Mouse (Mus musculus): ENCODE data around the gene Hs2st1. TPM values are rescaled to one million over a fixed set of nuclear protein-coding genes. Genes with fewer than 3 reads are reported as not detected.

The Hs2st1 gene
- polyA plus RNA-seq, 1 experiment from 2014 or later: 7.3 TPM

DNA sequence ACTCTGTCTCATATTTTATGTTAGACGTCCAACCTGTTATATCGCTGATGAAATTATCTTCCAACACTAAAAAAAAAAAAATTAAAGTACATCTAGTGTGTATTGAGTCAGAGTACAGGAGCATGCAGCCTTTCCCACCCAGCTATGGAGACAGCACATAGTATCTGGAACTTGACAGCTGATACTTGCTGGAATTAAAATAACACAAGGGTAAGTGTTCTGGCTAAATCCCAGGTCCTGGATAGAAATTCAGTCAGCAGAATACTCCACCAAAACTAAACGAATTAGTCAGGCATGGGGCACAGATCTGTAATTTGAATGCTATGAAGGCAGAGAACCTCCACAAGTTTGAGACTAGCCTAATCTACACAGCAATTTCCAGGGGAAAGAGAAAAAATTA lies 30.9 kb downstream of the Hs2st1 start:
- Histone ChIP-seq H3K27me3 (ENCODE audit: control insufficient read depth, insufficient read depth, low read length) (no peaks in the 10 kb centered on the region), H3K27ac (ENCODE audit: low read depth, low read length) (no peak overlapping the region), H3K36me3 (ENCODE audit: control insufficient read depth, insufficient read depth, low read length) (no peaks in the 10 kb centered on the region), H3K4me2 (no peak overlapping the region), H3K4me1 (ENCODE audit: control insufficient read depth, insufficient read depth, low read length) (peaks cover 5% of the 10 kb centered on the region), H3K9ac (ENCODE audit: low read depth, low read length) (no peak overlapping the region), H3K4me3 (ENCODE audit: low read depth, low read length) (no peak overlapping the region), H3K9me3 (replicated peaks; ENCODE audit: control insufficient read depth, low read length) (no peaks in the 10 kb centered on the region)
- 67% methylated on average over 3 of the region's 3 CpGs for WGBS (ENCODE audit: insufficient replicate concordance)
- no peak for ATAC-seq (replicated peaks; ENCODE audit: insufficient number of reproducible peaks, low FRiP score, low TSS enrichment)

DNA sequence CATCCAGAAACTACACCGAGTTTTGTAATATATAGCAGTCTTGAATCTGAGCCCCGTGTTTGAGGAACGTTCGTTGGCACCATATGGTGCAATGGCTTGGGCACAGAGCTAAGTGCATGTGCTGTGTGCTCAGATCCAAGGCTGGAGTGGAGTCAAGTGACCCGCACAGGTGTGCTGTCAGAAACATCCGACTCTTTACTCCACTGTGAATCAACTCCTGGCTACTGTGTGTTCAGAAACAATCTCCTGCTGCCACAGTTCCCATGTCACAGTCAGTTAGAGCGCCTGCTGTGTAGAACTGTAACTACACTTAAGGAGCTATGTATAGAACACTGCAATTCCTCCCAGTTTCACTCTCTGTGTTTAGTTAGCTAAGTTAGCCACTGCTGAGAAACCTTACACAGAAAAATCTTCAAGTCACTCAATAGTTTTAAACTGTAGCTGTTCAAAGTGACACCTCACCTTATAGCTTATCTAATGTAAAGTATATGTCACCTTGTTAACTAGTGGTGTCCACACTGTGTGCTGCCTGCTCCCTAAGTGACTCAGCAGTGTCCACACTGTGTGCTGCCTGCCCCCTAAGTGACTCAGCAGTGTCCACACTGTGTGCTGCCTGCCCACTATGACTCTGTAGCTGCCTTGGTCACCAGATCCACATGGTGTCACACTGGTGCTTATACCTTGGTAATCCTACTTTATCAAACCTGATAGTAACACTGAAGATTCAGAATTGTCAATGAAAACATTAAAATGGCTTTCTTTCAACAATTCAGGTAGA lies 32.7 kb downstream of the Hs2st1 start:
- Histone ChIP-seq H3K9me3 (replicated peaks; ENCODE audit: control insufficient read depth, low read length) (no peaks in the 10 kb centered on the region), H3K27ac (ENCODE audit: low read depth, low read length) (no peak overlapping the region), H3K9ac (ENCODE audit: low read depth, low read length) (no peak overlapping the region), H3K4me2 (no peak overlapping the region), H3K36me3 (ENCODE audit: control insufficient read depth, insufficient read depth, low read length) (no peaks in the 10 kb centered on the region), H3K4me3 (ENCODE audit: low read depth, low read length) (no peak overlapping the region), H3K4me1 (ENCODE audit: control insufficient read depth, insufficient read depth, low read length) (peaks cover 5% of the 10 kb centered on the region), H3K27me3 (ENCODE audit: control insufficient read depth, insufficient read depth, low read length) (no peaks in the 10 kb centered on the region)
- 71% methylated on average over 7 of the region's 7 CpGs for WGBS (ENCODE audit: insufficient replicate concordance)
- no peak for ATAC-seq (replicated peaks; ENCODE audit: insufficient number of reproducible peaks, low FRiP score, low TSS enrichment)

DNA sequence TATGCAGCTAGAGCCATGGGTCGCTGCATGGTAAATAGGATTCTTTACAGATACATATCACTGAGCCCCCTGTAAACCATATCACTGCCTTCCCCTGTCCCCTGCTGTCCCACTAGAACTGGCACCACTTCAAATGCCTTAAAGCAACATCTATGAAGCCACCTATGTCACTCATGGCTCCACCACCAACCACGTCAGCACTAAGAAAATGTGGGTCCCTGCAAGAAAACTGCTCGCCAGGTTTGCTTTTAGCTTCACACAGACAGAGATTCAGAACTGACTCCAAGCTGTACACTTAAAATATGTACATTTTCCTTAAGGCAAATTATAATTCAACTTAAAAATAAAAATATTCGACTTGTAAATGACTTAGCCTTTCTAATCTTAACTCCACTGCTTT lies 34.9 kb downstream of the Hs2st1 start:
- no peak for ATAC-seq (replicated peaks; ENCODE audit: insufficient number of reproducible peaks, low FRiP score, low TSS enrichment)
- Histone ChIP-seq H3K4me3 (ENCODE audit: low read depth, low read length) (no peak overlapping the region), H3K36me3 (ENCODE audit: control insufficient read depth, insufficient read depth, low read length) (no peaks in the 10 kb centered on the region), H3K9ac (ENCODE audit: low read depth, low read length) (no peak overlapping the region), H3K4me1 (ENCODE audit: control insufficient read depth, insufficient read depth, low read length) (peaks cover 5% of the 10 kb centered on the region; the same call in 1 of the 2 replicates), H3K27me3 (ENCODE audit: control insufficient read depth, insufficient read depth, low read length) (no peaks in the 10 kb centered on the region), H3K4me2 (no peak overlapping the region), H3K9me3 (replicated peaks; ENCODE audit: control insufficient read depth, low read length) (no peaks in the 10 kb centered on the region), H3K27ac (ENCODE audit: low read depth, low read length) (no peak overlapping the region)
- WGBS (ENCODE audit: insufficient replicate concordance): 87% methylated on average over 4 of the region's 4 CpGs

GRCm38 (mm10) chr3:144531023-144531422 lies 39.0 kb downstream of the Hs2st1 start:
- no peaks in the 10 kb centered on the region for H3K9me3 ChIP-seq (replicated peaks; ENCODE audit: control insufficient read depth, low read length)
- H3K27ac ChIP-seq (ENCODE audit: low read depth, low read length): no peak overlapping the region
- no peaks in the 10 kb centered on the region for H3K36me3 ChIP-seq (ENCODE audit: control insufficient read depth, insufficient read depth, low read length)
- H3K4me3 ChIP-seq (ENCODE audit: low read depth, low read length): no peak overlapping the region
- no peak overlapping the region for H3K9ac ChIP-seq (ENCODE audit: low read depth, low read length)
- H3K4me1 ChIP-seq (ENCODE audit: control insufficient read depth, insufficient read depth, low read length): no peaks in the 10 kb centered on the region
- 48% methylated on average over 5 of the region's 5 CpGs for WGBS (ENCODE audit: insufficient replicate concordance)
- no peaks in the 10 kb centered on the region for H3K27me3 ChIP-seq (ENCODE audit: control insufficient read depth, insufficient read depth, low read length)
- no peak overlapping the region for H3K4me2 ChIP-seq
- no peak for ATAC-seq (replicated peaks; ENCODE audit: insufficient number of reproducible peaks, low FRiP score, low TSS enrichment)

DNA sequence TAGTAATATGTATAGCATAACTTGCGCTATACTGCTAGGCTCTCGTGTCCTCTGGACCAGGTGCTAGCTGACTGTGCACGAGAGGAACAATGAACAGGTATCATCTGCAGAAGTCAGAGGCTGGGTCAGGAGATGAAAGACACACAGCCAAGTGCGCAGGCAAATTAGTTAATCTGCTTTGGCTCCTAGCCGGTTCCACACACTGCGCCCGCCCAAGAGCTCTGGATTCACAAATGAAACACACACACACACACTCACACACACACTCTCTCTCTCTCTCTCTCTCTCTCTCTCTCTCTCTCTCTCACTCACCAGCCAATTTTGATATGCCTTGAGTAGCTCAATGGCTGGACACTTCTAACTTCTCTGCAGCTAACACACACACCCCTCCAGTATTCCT lies 42.1 kb downstream of the Hs2st1 start:
- Histone ChIP-seq H3K9ac (ENCODE audit: low read depth, low read length) (no peak overlapping the region), H3K36me3 (ENCODE audit: control insufficient read depth, insufficient read depth, low read length) (no peaks in the 10 kb centered on the region), H3K27me3 (ENCODE audit: control insufficient read depth, insufficient read depth, low read length) (no peaks in the 10 kb centered on the region), H3K9me3 (replicated peaks; ENCODE audit: control insufficient read depth, low read length) (no peaks in the 10 kb centered on the region), H3K4me1 (ENCODE audit: control insufficient read depth, insufficient read depth, low read length) (no peaks in the 10 kb centered on the region), H3K4me3 (ENCODE audit: low read depth, low read length) (no peak overlapping the region), H3K27ac (ENCODE audit: low read depth, low read length) (no peak overlapping the region), H3K4me2 (no peak overlapping the region)
- no peak for ATAC-seq (replicated peaks; ENCODE audit: insufficient number of reproducible peaks, low FRiP score, low TSS enrichment)
- WGBS (ENCODE audit: insufficient replicate concordance): 92% methylated on average over 7 of the region's 7 CpGs

GRCm38 (mm10) chr3:144519581-144520272 lies 50.3 kb downstream of the Hs2st1 start:
- no peak overlapping the region for H3K9ac ChIP-seq (ENCODE audit: low read depth, low read length)
- H3K4me3 ChIP-seq (ENCODE audit: low read depth, low read length): no peak overlapping the region
- WGBS (ENCODE audit: insufficient replicate concordance): 66% methylated on average over 10 of the region's 10 CpGs
- no peak for ATAC-seq (replicated peaks; ENCODE audit: insufficient number of reproducible peaks, low FRiP score, low TSS enrichment)
- no peak overlapping the region for H3K27ac ChIP-seq (ENCODE audit: low read depth, low read length)
- no peak overlapping the region for H3K4me2 ChIP-seq
- H3K9me3 ChIP-seq (replicated peaks; ENCODE audit: control insufficient read depth, low read length): no peaks in the 10 kb centered on the region
- H3K36me3 ChIP-seq (ENCODE audit: control insufficient read depth, insufficient read depth, low read length): no peaks in the 10 kb centered on the region
- H3K27me3 ChIP-seq (ENCODE audit: control insufficient read depth, insufficient read depth, low read length): no peaks in the 10 kb centered on the region
- 0 out of 2 replicates have a peak, but pooled peaks cover 2% of the 10 kb centered on the region for H3K4me1 ChIP-seq (ENCODE audit: control insufficient read depth, insufficient read depth, low read length)

DNA sequence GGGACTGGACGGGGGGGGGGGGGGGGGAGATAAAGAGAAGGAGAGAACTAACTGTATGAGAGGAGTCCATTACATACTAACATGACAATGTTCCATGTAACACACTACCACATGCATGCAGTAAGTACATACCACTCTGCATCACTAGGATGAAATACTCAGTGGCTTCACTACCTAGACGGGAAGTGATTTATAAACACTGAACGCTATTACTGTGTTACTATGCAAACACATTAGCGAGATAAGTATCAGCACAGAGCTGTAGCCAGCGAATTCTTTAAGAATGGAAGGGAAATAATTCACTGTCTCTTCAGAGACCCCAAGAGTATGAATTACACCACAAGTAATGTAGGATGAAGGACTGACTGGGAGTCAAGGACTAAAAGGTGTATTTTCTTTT lies 51.1 kb downstream of the Hs2st1 start:
- no peak for ATAC-seq (replicated peaks; ENCODE audit: insufficient number of reproducible peaks, low FRiP score, low TSS enrichment)
- H3K4me1 ChIP-seq (ENCODE audit: control insufficient read depth, insufficient read depth, low read length): 0 out of 2 replicates have a peak, but pooled peaks cover 2% of the 10 kb centered on the region
- WGBS (ENCODE audit: insufficient replicate concordance): 57% methylated on average over 5 of the region's 5 CpGs
- H3K4me2 ChIP-seq: no peak overlapping the region
- no peaks in the 10 kb centered on the region for H3K36me3 ChIP-seq (ENCODE audit: control insufficient read depth, insufficient read depth, low read length)
- H3K9me3 ChIP-seq (replicated peaks; ENCODE audit: control insufficient read depth, low read length): no peaks in the 10 kb centered on the region
- no peak overlapping the region for H3K27ac ChIP-seq (ENCODE audit: low read depth, low read length)
- no peaks in the 10 kb centered on the region for H3K27me3 ChIP-seq (ENCODE audit: control insufficient read depth, insufficient read depth, low read length)
- no peak overlapping the region for H3K4me3 ChIP-seq (ENCODE audit: low read depth, low read length)
- H3K9ac ChIP-seq (ENCODE audit: low read depth, low read length): no peak overlapping the region

- ATAC-seq (replicated peaks; ENCODE audit: insufficient number of reproducible peaks, low FRiP score, low TSS enrichment): no peak
Observed at GRCm38 (mm10) chr3:144515286-144515685, 54.7 kb downstream of the Hs2st1 start.

More at GRCm38 (mm10) chr3:144515286-144515685, 54.7 kb downstream of the Hs2st1 start:
- Histone ChIP-seq H3K27me3 (ENCODE audit: control insufficient read depth, insufficient read depth, low read length) (no peaks in the 10 kb centered on the region), H3K9me3 (replicated peaks; ENCODE audit: control insufficient read depth, low read length) (no peaks in the 10 kb centered on the region), H3K36me3 (ENCODE audit: control insufficient read depth, insufficient read depth, low read length) (no peaks in the 10 kb centered on the region), H3K27ac (ENCODE audit: low read depth, low read length) (no peak overlapping the region), H3K4me1 (ENCODE audit: control insufficient read depth, insufficient read depth, low read length) (0 out of 2 replicates have a peak, but pooled peaks cover 2% of the 10 kb centered on the region), H3K9ac (ENCODE audit: low read depth, low read length) (no peak overlapping the region), H3K4me2 (no peak overlapping the region), H3K4me3 (ENCODE audit: low read depth, low read length) (no peak overlapping the region)
- 74% methylated on average over 7 of the region's 7 CpGs for WGBS (ENCODE audit: insufficient replicate concordance)

Measured in heart, embryonic 11.5 days (tissue).